In the genomic region with DNA sequence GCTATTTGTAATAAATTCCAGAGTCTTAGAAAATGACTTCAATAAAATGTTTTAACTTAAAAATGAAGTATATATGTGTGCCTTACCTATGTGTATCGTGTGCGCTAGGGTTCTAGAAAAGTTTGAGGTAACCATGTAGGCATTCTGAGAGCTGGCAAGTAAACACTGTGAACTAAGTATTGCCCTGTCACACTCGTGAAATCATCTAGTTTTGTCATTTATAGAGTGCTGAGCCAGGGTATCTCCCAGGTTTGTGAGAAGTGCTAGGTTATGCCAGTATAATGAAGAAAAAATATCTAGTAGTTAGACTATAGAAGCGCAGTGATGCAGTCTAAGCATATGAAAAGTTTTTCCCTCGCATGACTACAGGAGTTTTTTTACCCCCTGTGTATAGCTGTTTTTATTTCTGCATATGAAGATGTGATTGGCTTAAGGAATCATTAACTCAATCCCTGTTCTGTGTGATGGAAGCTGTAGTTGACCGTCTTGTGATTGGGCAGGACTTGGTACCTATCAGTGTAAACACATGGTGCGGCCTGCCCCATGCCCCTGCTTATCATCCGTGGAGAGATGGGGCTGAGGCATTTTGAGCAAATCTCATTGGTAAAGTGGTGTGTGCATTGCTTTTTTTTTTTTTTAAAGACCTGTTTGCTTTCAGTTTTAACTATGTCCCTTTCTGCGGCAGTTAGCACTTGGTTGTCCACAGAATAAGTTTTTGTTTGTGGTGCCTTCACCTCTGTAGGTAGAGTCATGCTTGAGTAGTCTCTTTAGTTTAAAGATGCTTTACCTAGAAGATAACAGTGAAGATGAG, we compare ENCODE assay signal across 11 mouse cellular contexts. TPM values are rescaled to one million over a fixed set of nuclear protein-coding genes. Genes with fewer than 3 reads are reported as not detected.
DNase-seq lines count a peak whose midpoint lies in the region; ATAC-seq and TF ChIP-seq lines count a peak whose summit lies in the region.
"Had no signal": no experiment of that assay in that cellular context is flagged by ENCODE, and none has a peak within 500 bp of the region (broad histone marks: within the 10 kb centered on the region; RNA-seq: fewer than 3 reads in every experiment).

No protein-coding gene starts in this region.

- WGBS in kidney, postnatal 0 days: 78% methylated on average over 9 of the region's 9 CpGs
- 89% methylated on average over 9 of the region's 9 CpGs for WGBS in kidney, embryonic 14.5 days
- 74% methylated on average over 9 of the region's 9 CpGs for WGBS in intestine, embryonic 16.5 days
- WGBS in midbrain, embryonic 15.5 days: 95% methylated on average over 9 of the region's 9 CpGs

- no peaks in the 10 kb centered on the region for H3K27me3 ChIP-seq in kidney, postnatal 0 days (ENCODE audit: insufficient read depth, low read length)
- H3K27me3 ChIP-seq in kidney, embryonic 14.5 days (ENCODE audit: control insufficient read depth, insufficient read depth, low read length): no peaks in the 10 kb centered on the region
- H3K27me3 ChIP-seq in intestine, embryonic 16.5 days (replicated peaks; ENCODE audit: control insufficient read depth, insufficient read depth, low read length): no peaks in the 10 kb centered on the region
- no peaks in the 10 kb centered on the region for H3K27me3 ChIP-seq in midbrain, embryonic 15.5 days (replicated peaks)

- no peak overlapping the region for H3K4me2 ChIP-seq in kidney, postnatal 0 days (ENCODE audit: low read length)
- H3K4me2 ChIP-seq in kidney, embryonic 14.5 days (replicated peaks; ENCODE audit: low read depth, low read length): no peak overlapping the region
- H3K4me2 ChIP-seq in intestine, embryonic 16.5 days (ENCODE audit: low read depth, low read length): peak overlapping the region; percentile 26
- no peak overlapping the region for H3K4me2 ChIP-seq in midbrain, embryonic 15.5 days

- no peaks in the 10 kb centered on the region for H3K9me3 ChIP-seq in kidney, postnatal 0 days (replicated peaks; ENCODE audit: low read length)
- no peaks in the 10 kb centered on the region for H3K9me3 ChIP-seq in kidney, embryonic 14.5 days (ENCODE audit: control insufficient read depth, low read length)
- H3K9me3 ChIP-seq in intestine, embryonic 16.5 days (ENCODE audit: control insufficient read depth, low read length): no peaks in the 10 kb centered on the region
- H3K9me3 ChIP-seq in midbrain, embryonic 15.5 days: no peaks in the 10 kb centered on the region

- H3K36me3 ChIP-seq in kidney, postnatal 0 days (ENCODE audit: insufficient read depth, low read length): no peaks in the 10 kb centered on the region
- no peaks in the 10 kb centered on the region for H3K36me3 ChIP-seq in kidney, embryonic 14.5 days (ENCODE audit: control insufficient read depth, insufficient read depth, low read length)
- H3K36me3 ChIP-seq in intestine, embryonic 16.5 days (ENCODE audit: control insufficient read depth, insufficient read depth, low read length): no peaks in the 10 kb centered on the region
- H3K36me3 ChIP-seq in midbrain, embryonic 15.5 days (replicated peaks): no peaks in the 10 kb centered on the region

- H3K4me1 ChIP-seq in kidney, postnatal 0 days (replicated peaks; ENCODE audit: insufficient read depth, low read length): peaks cover 12% of the 10 kb centered on the region
- H3K4me1 ChIP-seq in kidney, embryonic 14.5 days (ENCODE audit: control insufficient read depth, insufficient read depth, low read length): peaks cover 2% of the 10 kb centered on the region; the same call in 1 of the 2 replicates
- H3K4me1 ChIP-seq in intestine, embryonic 16.5 days (ENCODE audit: control insufficient read depth, insufficient read depth, low read length): peaks cover 21% of the 10 kb centered on the region
- no peaks in the 10 kb centered on the region for H3K4me1 ChIP-seq in midbrain, embryonic 15.5 days

- no peak for TF ChIP-seq CTCF in kidney, postnatal 0 days (IDR thresholded peaks at IDR 0.05; ENCODE audit: low read depth)

- no peak for DNase-seq in kidney, postnatal 0 days (ENCODE audit: low spot score)
- DNase-seq in MEL-GATA-1-ER (ENCODE audit: extremely low read depth, low read depth): peak; percentile 75
- DNase-seq in adrenal gland, postnatal 10 days: no peak
- DNase-seq: gastrocnemius, postnatal 36 days had no signal

- H3K4me3 ChIP-seq in kidney, postnatal 0 days (replicated peaks; ENCODE audit: low read depth, low read length): no peak overlapping the region
- H3K4me3 ChIP-seq in kidney, embryonic 14.5 days (ENCODE audit: low read length): no peak overlapping the region
- 0 out of 2 replicates have a peak overlapping the region, but pooled peaks have one; percentile 4 for H3K4me3 ChIP-seq in intestine, embryonic 16.5 days (ENCODE audit: low read length)
- no peak overlapping the region for H3K4me3 ChIP-seq in midbrain, embryonic 15.5 days
- H3K4me3 ChIP-seq: forebrain, embryonic 10.5 days; hindbrain, embryonic 10.5 days had no signal

- ATAC-seq in kidney, postnatal 0 days (replicated peaks; ENCODE audit: low FRiP score, low read depth): no peak
- no peak for ATAC-seq in kidney, embryonic 14.5 days (ENCODE audit: low FRiP score, low TSS enrichment)
- peak; percentile 92 for ATAC-seq in intestine, embryonic 16.5 days
- peak; percentile 95 for ATAC-seq in megakaryocyte-erythroid progenitor cell, adult 5-6 weeks (replicated peaks; ENCODE audit: low FRiP score, low TSS enrichment, poor library complexity, severe bottlenecking)
- no peak for ATAC-seq in monocyte, adult 5-6 weeks (replicated peaks; ENCODE audit: insufficient number of reproducible peaks, low FRiP score, low TSS enrichment, poor library complexity, severe bottlenecking)
- ATAC-seq in midbrain, embryonic 15.5 days (replicated peaks): no peak

- 0 out of 2 replicates have a peak overlapping the region, but pooled peaks have one; percentile 40 for H3K27ac ChIP-seq in kidney, postnatal 0 days
- no peak overlapping the region for H3K27ac ChIP-seq in kidney, embryonic 14.5 days (ENCODE audit: low read depth, low read length)
- H3K27ac ChIP-seq in intestine, embryonic 16.5 days (ENCODE audit: low read length): peak overlapping the region; percentile 15; the same call in 1 of the 2 replicates
- H3K27ac ChIP-seq in midbrain, embryonic 15.5 days: no peak overlapping the region
- H3K27ac ChIP-seq: forebrain, embryonic 10.5 days; hindbrain, embryonic 10.5 days had no signal

- no peak overlapping the region for H3K9ac ChIP-seq in kidney, postnatal 0 days (ENCODE audit: low read depth, low read length)
- no peak overlapping the region for H3K9ac ChIP-seq in kidney, embryonic 14.5 days (ENCODE audit: low read depth, low read length)
- H3K9ac ChIP-seq in intestine, embryonic 16.5 days (ENCODE audit: low read depth, low read length): no peak overlapping the region
- H3K9ac ChIP-seq in midbrain, embryonic 15.5 days: no peak overlapping the region

RNA-seq across cellular contexts. Expression of a gene that starts 21.8 kb away (rescaled TPM):
- 45.6 and 47.1 TPM in 2 replicates for polyA plus RNA-seq in kidney, postnatal 0 days (2015; fragmentation: Nextera tagmentation; extraction: Ambion mirVana)
- 54.9 and 93.2 TPM in 2 replicates for polyA plus RNA-seq in kidney, embryonic 14.5 days (2014; fragmentation: Nextera tagmentation; extraction: Ambion mirVana)
- 19.2 and 22.7 TPM in 2 replicates for polyA plus RNA-seq in intestine, embryonic 16.5 days (2015; fragmentation: Nextera tagmentation; extraction: Ambion mirVana)
- 119 and 153 TPM in 2 replicates for total RNA-seq in megakaryocyte-erythroid progenitor cell, adult 5-6 weeks (2014; fragmentation: Nextera tagmentation)
- total RNA-seq in megakaryocyte-erythroid progenitor cell, adult 5-6 weeks (2017): 129 and 139 TPM in 2 replicates
- 60.3 to 91.9 TPM (median 84.4 TPM) in 3 replicates for total RNA-seq in monocyte, adult 5-6 weeks (2017)
- 10 to 100 TPM; 39.2 to 42.3 TPM for total RNA-seq in adrenal gland, postnatal 10 days (2021)
- polyA plus RNA-seq in midbrain, embryonic 15.5 days (2015; fragmentation: Nextera tagmentation; extraction: Ambion mirVana): 44.2 and 47.6 TPM in 2 replicates

Comparison
In these comparisons a context has a peak if more than half of its experiments do, and no peak if none do; other contexts are left out.
1. H3K27ac ChIP-seq: peak in kidney, postnatal 0 days (single experiment) and intestine, embryonic 16.5 days (single experiment); none in kidney, embryonic 14.5 days (single experiment) and midbrain, embryonic 15.5 days (single experiment).
2. ATAC-seq: peak in intestine, embryonic 16.5 days (single experiment) and megakaryocyte-erythroid progenitor cell, adult 5-6 weeks (single experiment); none in kidney, postnatal 0 days (single experiment), kidney, embryonic 14.5 days (single experiment), monocyte, adult 5-6 weeks (single experiment) and midbrain, embryonic 15.5 days (single experiment).